Mouse (Mus musculus) layer of hippocampus, adult 2 months (tissue): ENCODE measurements around the gene Cdh13. TPM values are rescaled to one million over a fixed set of nuclear protein-coding genes. Genes with fewer than 3 reads are reported as not detected.

Experiments
- DNase-seq, 2 experiments: peaks; one replicate each; pipeline ENCODE4 v3.0.0; 2022; ENCODE audit warnings: low spot score in 2 of 2
- H3K27ac ChIP-seq: fragments of 200-600 bp; 2 replicates; pipeline ENCODE4 v1.8.1; 2022
- H3K4me3 ChIP-seq: fragments of 200-600 bp; 2 replicates; pipeline ENCODE4 v1.8.1; 2022; ENCODE audit warnings: mild to moderate bottlenecking
- CTCF ChIP-seq: fragments of 200-600 bp; conservative IDR thresholded peaks from 2 replicates; pipeline ENCODE4 v1.8.1; 2022; ENCODE audit warnings: antibody characterized with exemption, mild to moderate bottlenecking, moderate library complexity
- total RNA-seq, 2 experiments: library from RNA; stranded (reverse); gene quantifications; 2 replicates each; pipeline ENCODE4 v1.2.3; 2021

Cdh13 gene
- total RNA-seq, 2 experiments from 2014 or later: 39.3 to 39.9 TPM

GRCm38 (mm10) chr8:118410341-118410970 is 126.9 kb downstream of the Cdh13 start:
- no peak for TF ChIP-seq CTCF
- no peak overlapping the region for H3K27ac ChIP-seq
- no peak for DNase-seq
- no peak overlapping the region for H3K4me3 ChIP-seq

- no peak for TF ChIP-seq CTCF
- no peak for DNase-seq
- Histone ChIP-seq H3K27ac (no peak overlapping the region), H3K4me3 (no peak overlapping the region)
Observed at GRCm38 (mm10) chr8:118415672-118416071, 132.1 kb downstream of the Cdh13 start.

- H3K27ac ChIP-seq: no peak overlapping the region
- no peak for TF ChIP-seq CTCF
- DNase-seq: no peak
- no peak overlapping the region for H3K4me3 ChIP-seq
Observed at GRCm38 (mm10) chr8:118416811-118417355, 133.3 kb downstream of the Cdh13 start.

GRCm38 (mm10) chr8:118422624-118423023 is 139.1 kb downstream of the Cdh13 start:
- no peak for TF ChIP-seq CTCF
- DNase-seq: no peak
- Histone ChIP-seq H3K4me3 (no peak overlapping the region), H3K27ac (no peak overlapping the region)

GRCm38 (mm10) chr8:118428941-118429340 is 145.4 kb downstream of the Cdh13 start:
- H3K4me3 ChIP-seq: no peak overlapping the region
- TF ChIP-seq CTCF: no peak
- DNase-seq: no peak
- H3K27ac ChIP-seq: no peak overlapping the region

GRCm38 (mm10) chr8:118431731-118432440 is 148.4 kb downstream of the Cdh13 start:
- no peak for DNase-seq
- TF ChIP-seq CTCF: no peak
- Histone ChIP-seq H3K27ac (no peak overlapping the region), H3K4me3 (no peak overlapping the region)

GRCm38 (mm10) chr8:118433553-118434180 is 150.1 kb downstream of the Cdh13 start:
- Histone ChIP-seq H3K4me3 (no peak overlapping the region), H3K27ac (no peak overlapping the region)
- no peak for TF ChIP-seq CTCF
- no peak for DNase-seq

- no peak overlapping the region for H3K27ac ChIP-seq
- TF ChIP-seq CTCF: no peak
- H3K4me3 ChIP-seq: no peak overlapping the region
- no peak for DNase-seq
Observed at GRCm38 (mm10) chr8:118436751-118437150, 153.2 kb downstream of the Cdh13 start.

GRCm38 (mm10) chr8:118437152-118437551 is 153.6 kb downstream of the Cdh13 start:
- no peak for DNase-seq
- no peak for TF ChIP-seq CTCF
- H3K27ac ChIP-seq: no peak overlapping the region
- no peak overlapping the region for H3K4me3 ChIP-seq

GRCm38 (mm10) chr8:118437874-118438273 is 154.3 kb downstream of the Cdh13 start:
- DNase-seq: no peak
- Histone ChIP-seq H3K4me3 (no peak overlapping the region), H3K27ac (no peak overlapping the region)
- TF ChIP-seq CTCF: no peak

GRCm38 (mm10) chr8:118439857-118440256 is 156.3 kb downstream of the Cdh13 start:
- no peak overlapping the region for H3K27ac ChIP-seq
- no peak for TF ChIP-seq CTCF
- no peak overlapping the region for H3K4me3 ChIP-seq
- DNase-seq: no peak

GRCm38 (mm10) chr8:118443361-118443760 is 159.8 kb downstream of the Cdh13 start:
- H3K4me3 ChIP-seq: no peak overlapping the region
- peak; percentile 86 for TF ChIP-seq CTCF
- peak in 1 of 2 experiments; percentile 35 for DNase-seq
- H3K27ac ChIP-seq: no peak overlapping the region

- H3K4me3 ChIP-seq: no peak overlapping the region
- no peak for TF ChIP-seq CTCF
- DNase-seq: no peak
- no peak overlapping the region for H3K27ac ChIP-seq
Observed at GRCm38 (mm10) chr8:118444651-118445207, 161.2 kb downstream of the Cdh13 start.

- Histone ChIP-seq H3K4me3 (no peak overlapping the region), H3K27ac (no peak overlapping the region)
- no peak for DNase-seq
- no peak for TF ChIP-seq CTCF
Observed at GRCm38 (mm10) chr8:118446516-118446915, 163.0 kb downstream of the Cdh13 start.
